Comparison of ENCODE assay signal across 23 mouse cellular contexts in genomic region chr14:22902914-22903313, GRCm38 (mm10).
"Had no signal": no experiment of that assay in that cellular context is flagged by ENCODE, and none has a peak within 500 bp of the region (broad histone marks: within the 10 kb centered on the region; RNA-seq: fewer than 3 reads in every experiment).

No protein-coding gene starts in this region.

- H3K27ac ChIP-seq: heart, adult 2 months; heart, embryonic 13.5 days; heart, embryonic 15.5 days; hindbrain, embryonic 13.5 days; hindbrain, embryonic 15.5 days; hindbrain, postnatal 0 days; layer of hippocampus, adult 2 months; left cerebral cortex, adult 2 months; limb, embryonic 12.5 days; liver, embryonic 13.5 days had no signal

- H3K36me3 ChIP-seq: heart, embryonic 13.5 days; heart, embryonic 15.5 days; hindbrain, embryonic 13.5 days; hindbrain, embryonic 15.5 days; limb, embryonic 12.5 days; liver, embryonic 13.5 days had no signal

- H3K9ac ChIP-seq: heart, embryonic 13.5 days; heart, embryonic 15.5 days; hindbrain, embryonic 13.5 days; hindbrain, embryonic 15.5 days; limb, embryonic 12.5 days; liver, embryonic 13.5 days had no signal

- H3K4me3 ChIP-seq: heart, adult 2 months; heart, embryonic 13.5 days; heart, embryonic 15.5 days; hindbrain, embryonic 13.5 days; hindbrain, embryonic 15.5 days; layer of hippocampus, adult 2 months; left cerebral cortex, adult 2 months; limb, embryonic 12.5 days; liver, embryonic 13.5 days had no signal

- DNase-seq: gastrocnemius, postnatal 14 days; gastrocnemius, postnatal 36 days; heart, adult 2 months; heart, postnatal 14 days; heart, postnatal 36 days; kidney, adult 18-20 months; kidney, adult 8-10 months; kidney, postnatal 10 days; kidney, postnatal 25 days; kidney, postnatal 4 days; liver; liver, embryonic 13.5 days had no signal

- H3K9me3 ChIP-seq: heart, embryonic 13.5 days; heart, embryonic 15.5 days; hindbrain, embryonic 13.5 days; hindbrain, embryonic 15.5 days; limb, embryonic 12.5 days; liver, embryonic 13.5 days had no signal

- H3K4me2 ChIP-seq: heart, embryonic 11.5 days; heart, embryonic 13.5 days; heart, embryonic 15.5 days; hindbrain, embryonic 13.5 days; hindbrain, embryonic 15.5 days; limb, embryonic 12.5 days; liver, embryonic 11.5 days; liver, embryonic 13.5 days had no signal

- H3K4me1 ChIP-seq: heart, embryonic 15.5 days; liver, embryonic 13.5 days had no signal

- ATAC-seq: hindbrain, postnatal 0 days; intestine, embryonic 16.5 days had no signal

- H3K27me3 ChIP-seq: heart, embryonic 13.5 days; heart, embryonic 15.5 days; hindbrain, embryonic 15.5 days; limb, embryonic 12.5 days; liver, embryonic 13.5 days had no signal
